Mouse (Mus musculus): ENCODE measurements around the gene Zic2.
"Not testable (repeated sequence)": the region's sequence is repeated elsewhere in the genome, so short reads cannot be mapped to it uniquely, and the experiment has no call there.

Gene Zic2

DNA sequence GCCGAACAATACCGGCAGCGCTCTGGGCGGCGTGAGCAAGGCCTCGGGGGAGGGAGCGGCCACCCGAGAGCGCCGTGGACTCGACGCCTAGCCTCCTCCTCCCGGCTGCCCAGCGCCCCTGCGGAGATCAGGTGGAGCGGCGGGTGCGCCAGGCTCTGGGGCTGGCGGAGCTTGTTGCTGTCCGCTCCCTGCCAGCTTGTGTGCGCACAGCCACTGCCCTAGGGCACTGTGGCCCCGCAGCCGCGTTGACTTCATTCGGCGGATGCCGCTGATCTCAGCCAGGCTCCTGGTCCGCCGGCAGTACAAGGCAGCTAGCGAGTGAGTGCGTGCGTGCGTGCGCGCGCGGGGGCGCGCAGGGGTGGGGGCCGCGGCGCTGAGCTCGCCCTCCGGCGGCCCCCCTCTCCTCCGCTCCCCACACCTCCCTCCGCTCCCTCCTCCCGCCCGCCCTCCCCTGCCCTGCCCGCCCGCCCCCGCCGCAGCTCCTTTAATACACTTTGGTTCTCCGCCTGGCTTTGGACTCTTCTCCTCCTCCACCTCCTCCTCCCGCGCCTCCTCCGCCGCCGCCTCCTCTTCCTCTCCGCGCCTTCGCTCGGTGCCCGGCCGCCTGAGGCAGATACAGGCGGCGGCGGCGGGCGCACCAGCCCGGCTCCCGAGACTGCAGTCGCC, at the start of gene Zic2:
Gene Zic2 (plus strand): TSS at position 545 of the 666 bp plus-strand sequence.
- DNase-seq (ENCODE audit: low spot score in 2 of 2), result no peak

DNA sequence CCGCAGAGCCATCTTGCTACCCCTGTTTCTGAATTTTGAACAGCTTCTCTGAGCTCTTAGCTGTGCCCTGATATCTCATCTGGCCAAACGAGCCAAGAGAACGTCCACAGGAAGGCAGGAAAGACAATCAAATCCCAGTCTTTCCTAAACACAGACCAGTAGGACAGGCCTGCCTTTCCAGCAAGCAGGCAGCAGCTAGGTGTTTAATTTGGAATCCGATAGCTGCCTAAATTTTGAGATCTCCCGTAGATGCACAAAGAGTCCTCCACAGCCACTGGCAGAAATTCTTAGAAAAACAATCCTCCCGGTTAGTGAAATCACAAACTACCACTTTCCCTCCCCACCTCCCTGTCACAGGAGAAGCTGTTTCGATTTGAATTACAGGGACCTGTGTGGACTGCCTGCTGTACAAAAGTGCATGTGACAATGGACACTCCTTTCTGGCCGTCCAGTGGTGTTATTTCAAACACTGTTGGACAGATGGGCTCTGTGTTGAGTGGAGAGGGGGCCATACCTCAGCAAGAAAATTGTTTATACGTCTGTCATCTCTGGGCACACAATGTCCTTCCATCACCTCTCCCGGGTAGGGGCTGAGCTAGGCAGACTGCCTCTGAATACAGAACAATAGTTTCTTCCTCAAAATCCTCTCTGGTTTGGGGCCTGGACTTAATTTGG, 48.6 kb upstream of the Zic2 start:
- no peak for DNase-seq (ENCODE audit: low spot score in 2 of 2)

DNA sequence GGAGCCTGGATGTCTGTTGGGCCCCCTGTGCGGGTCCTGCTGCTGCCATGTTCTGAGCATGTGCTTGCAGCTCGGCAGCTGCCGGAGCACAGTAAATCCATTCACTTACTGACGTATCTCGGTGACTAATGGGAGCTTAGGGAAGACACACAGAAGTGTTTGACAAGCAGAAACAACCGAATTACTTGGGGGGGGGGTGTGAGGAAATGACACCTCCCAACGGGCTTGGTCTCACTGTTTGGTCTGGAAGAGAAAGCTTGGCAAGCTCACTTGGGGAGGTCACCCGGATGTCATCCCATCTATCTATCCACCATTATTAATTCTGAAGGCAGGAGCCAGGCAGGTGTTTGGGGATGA, 48.1 kb upstream of the Zic2 start:
- no peak for DNase-seq (ENCODE audit: low spot score in 2 of 2)

DNA sequence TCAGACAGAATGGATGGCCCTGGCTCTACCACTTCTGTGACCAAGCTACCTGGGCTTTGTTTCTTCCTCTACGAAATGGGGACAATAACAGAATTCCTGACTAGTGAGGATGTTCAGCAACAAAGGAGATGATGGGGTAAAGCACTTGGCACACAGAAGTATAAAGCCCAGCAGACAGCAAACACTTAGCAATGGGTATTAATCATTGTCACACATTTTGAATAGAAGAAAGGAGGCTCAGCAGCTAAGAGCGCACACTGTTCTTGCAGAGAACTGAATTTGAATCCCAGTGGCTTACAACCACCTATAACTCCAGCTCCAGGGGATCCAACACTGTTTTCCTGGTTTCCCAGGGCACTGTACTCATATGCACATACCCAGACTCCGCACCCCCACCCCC, 47.6 kb upstream of the Zic2 start:
- no peak for DNase-seq (ENCODE audit: low spot score in 2 of 2)

DNA sequence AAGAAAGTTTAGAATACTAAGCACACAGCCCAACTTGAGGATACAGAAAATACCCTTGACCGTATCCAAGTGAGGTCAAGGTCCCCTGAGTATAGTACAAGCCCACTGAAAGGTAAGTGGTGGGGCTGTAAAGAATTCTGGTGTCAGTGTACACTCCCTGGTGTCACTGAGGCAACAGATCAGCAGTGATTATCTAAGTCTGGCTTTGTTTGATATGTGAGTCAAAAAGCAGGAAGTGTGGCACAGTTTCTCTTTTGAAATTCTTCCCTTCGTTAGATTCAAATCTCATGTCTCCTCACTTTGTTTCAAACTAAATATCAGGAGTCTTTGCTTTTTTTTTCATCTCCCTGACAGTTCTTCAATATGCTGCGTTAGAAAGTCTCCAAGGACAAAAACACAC, 42.7 kb upstream of the Zic2 start:
- no peak for DNase-seq (ENCODE audit: low spot score in 2 of 2)

DNA sequence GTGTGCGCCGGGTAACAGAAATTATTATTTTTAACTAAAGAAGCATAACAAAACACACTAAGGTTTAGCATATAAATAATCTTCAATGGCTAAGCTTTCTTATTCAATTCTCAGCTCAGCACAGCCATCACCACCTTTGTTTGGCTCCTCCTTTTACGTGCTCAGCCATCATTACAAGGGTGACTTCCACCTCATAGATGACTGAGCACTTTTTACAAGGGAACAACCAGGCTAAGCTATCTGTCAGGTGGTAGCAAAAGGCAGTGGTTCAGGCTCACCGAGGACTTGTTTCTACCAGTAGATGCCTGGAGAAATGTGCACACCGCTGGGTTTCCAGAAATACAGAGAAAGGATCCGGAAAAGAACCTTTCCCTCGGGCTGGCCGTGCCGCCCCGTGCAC, 41.2 kb upstream of the Zic2 start:
- no peak for DNase-seq (ENCODE audit: low spot score in 2 of 2)

DNA sequence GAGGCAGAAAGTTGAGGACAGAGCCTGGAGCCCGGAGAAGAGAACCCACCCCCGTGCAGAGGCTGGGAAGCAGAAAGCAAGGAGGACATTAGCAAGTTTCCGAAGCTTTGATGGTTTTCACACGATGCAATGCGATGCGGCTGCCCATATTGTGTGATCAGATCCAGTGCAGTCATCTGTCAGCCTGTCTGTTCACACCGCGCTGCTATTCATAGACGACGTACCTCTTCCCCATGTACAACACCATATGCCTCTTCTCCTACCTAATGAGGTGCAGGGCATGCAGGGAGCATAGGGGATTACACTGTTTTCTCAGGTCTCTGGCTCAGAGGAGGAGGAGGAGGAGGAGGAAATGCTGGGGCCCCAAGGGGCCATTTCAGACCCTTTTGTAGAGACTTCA, 38.4 kb upstream of the Zic2 start:
- DNase-seq (ENCODE audit: low spot score in 2 of 2), result no peak

DNA sequence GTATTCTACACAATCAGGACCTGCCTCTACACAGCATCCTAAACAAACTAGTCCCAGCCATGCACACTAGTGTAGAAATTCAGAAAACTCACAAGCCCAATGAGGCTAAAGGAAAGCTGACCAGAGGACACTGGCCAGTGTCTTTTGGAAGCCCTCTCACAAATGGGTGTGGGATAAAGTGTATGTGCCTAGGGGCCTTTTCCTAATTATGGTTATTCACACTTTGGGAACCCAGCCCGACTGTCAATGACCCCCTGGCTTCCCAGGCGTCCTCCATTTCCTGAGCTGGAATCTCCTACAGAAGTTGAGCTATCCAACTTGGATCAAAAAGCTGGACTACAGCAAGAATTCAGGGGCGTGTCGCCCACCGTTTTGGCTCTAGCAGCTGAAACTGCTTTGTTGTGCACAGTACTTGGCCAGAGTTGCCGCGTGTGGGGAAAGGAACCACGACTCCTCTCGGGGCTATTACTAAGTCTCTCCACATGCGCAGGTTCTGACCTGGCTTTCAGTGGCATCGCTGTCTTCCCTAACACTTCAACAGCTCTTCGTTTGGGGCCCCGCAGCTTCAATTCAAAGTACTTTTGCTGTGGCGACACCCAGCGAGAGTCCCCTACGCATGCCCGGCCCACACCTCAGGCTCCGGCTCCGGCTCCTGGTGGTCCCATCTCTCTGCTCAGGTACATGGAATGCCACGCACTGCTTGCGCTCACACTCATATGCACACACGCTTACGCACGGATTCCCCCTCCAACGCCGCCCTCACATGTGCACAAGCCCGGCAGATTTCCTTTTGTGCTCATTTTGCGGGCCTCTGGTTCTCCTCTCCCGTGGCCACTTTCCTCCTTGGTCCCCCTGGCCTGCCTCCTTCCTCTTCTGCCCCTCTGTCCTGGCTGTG, 25.4 kb upstream of the Zic2 start:
- no peak for DNase-seq (ENCODE audit: low spot score in 2 of 2)

DNA sequence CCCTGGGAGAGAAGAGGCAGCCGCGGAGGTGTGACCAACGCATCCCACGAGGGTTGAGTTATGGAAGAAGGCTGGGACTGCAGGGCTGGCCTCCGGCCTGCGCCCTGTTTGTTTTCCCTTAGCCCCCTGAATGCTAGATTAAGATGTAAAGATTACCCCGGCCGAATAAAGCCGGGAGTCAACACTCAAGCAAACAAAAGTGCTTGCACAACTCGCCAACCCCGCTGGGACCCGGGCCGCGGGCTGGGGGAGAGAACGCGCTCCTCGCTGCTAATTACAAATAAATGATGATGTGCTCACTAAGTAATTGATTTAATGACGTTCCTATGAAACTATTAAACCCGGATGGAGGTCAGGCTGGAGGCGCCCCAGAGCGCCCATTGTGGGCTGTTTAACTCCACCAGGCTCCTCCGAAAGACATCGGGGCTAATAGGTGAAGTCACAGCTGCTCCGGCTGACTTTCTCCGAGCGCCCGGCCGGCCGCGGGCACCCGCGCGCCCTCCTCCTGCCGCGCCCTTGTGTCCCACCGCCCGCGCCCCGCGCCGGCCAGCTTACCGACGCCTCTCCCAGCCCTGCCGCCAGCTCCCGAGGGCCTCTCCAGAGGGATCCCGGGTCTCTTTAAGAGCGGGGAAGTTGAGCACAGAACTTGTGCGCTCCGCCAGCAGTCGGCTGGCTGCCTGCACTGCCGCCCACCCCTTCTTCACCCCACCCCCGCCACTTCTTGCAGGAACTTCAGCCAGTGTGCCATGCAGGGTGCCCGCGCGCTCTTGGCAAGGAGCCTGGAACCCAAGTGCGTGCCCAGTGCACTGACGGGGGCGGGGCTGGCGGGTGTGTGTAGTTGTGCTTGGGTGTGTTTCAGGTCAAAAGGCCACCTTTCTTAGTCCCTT, 24.5 kb upstream of the Zic2 start, which contains the start of gene Gm5089:
Gene Gm5089 (minus strand): TSS at position 620 of the 887 bp plus-strand sequence.
- DNase-seq (ENCODE audit: low spot score in 2 of 2), result no peak

DNA sequence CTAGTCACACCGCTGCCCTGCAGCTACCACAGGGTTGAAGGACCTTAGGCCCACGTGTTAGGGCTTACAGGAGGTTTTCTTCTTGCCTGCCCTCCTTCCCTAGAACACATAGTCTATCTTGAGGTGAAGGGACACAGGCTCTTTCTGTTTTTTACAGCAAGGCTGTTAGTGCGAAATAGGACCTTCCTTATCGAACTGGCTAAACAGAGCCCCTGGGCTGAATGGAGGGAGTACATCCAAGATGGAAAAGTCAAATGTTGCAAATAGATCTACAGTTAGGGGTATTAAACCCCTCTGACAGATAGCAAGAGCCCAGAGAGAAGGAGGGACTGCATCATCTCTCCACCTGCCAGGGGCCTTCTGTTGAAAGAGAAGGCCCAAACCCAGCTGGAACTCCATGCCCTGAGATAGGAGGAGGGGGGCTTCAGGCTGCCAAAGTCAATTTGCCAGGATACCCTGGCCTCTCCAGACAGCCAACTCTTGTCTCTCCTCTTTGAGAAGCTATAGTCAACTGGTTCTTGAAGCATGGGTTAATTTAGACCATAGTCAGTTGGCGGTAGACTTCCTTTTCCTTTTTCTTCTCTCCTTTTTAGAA, 23.6 kb upstream of the Zic2 start:
- no peak for DNase-seq (ENCODE audit: low spot score in 2 of 2)

DNA sequence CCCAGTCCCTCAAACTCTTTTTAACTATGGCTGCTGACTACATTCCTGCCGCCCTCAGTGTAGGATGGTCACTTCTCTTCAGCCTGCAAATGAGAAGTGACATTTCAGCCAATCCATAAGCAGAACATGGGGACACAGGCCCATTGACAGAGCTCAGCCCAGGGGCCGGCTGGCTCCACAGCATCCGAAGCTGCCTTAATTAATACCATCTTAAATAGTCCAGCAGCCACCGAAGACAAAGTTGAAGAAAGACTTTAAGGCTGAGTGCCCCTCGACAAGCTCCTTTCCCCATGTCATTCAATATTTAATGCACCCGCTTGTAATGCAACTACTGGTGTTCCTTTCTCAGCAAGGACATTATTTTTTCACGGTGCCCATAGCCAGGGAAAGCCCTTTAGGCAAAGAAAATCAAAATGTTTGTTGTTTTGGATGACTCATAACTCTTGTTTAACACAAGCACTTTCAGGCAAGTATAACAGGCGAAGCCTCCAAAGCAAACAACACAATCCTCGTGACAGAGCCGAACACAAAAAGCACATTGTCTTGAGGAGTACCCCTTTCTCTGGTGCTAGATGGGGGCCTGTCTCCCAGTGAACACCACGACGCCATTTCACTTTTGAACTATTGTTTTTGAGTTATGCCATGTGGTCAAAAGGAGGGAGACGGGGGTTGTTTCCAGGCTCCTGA, 22.4 kb upstream of the Zic2 start:
- no peak for DNase-seq (ENCODE audit: low spot score in 2 of 2)

DNA sequence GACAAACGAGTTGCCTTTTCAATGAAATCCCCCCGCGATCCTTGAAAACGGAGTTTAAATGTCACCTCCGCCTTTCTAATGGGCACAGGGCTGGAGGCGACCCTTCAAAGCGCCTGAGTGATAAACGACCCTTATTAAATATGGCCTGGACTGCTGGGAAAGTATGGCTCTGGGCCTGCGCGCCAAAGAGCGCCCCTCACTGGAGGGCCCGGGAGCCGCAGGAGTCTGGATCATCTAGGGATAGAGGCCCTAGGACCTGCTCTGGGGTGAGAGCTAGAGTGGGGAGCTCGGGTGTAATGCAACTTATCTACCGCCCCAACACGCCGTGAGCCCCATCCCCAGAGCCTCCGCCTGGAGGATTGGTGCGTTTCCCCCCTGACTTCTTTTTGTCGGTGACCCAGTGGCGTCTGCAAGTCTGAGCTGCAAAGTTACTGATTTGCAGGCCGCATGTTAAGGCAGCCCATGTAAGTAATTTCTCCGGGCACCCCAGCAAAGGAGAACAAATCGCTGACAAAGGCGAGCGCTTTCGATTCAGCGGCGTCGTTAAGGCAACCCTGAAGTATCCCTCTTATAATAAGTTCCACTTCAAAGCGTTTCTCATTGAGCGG, 21.7 kb upstream of the Zic2 start:
- no peak for DNase-seq (ENCODE audit: low spot score in 2 of 2)

DNA sequence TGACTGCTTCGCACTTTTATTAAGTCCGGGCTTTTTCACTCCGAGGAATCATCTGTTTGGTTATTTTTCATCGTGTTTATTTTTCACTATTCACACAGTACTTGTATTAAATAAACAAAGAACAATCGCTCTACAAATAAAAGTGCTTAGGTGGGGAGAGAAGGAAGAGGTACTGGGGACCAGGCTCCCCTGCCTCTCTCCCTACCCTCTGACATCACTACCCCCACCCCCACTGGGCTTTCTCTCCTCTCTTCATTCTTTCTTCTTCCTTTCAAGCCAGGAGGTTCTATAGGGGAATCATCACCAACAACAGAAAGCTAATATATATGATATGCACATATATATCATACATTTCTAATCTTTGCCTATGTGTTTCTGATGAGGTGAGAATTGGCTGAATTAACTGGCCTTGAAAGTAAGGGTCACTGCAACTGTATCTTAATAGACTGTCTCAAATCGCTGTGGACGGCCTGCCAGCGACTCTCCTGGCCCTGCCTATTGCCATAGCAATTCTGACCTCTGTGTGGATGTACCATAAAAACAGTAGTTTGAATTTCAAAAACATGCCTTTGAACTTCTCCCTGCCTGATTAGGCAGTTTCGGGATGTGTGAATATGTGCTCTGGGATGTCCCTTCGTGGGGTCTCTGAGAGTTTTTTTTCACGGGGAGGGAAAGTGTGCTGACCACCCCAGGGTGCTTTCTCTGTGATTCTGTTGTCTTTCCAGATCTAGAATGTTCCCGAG, 21.1 kb upstream of the Zic2 start:
- no peak for DNase-seq (ENCODE audit: low spot score in 2 of 2)

DNA sequence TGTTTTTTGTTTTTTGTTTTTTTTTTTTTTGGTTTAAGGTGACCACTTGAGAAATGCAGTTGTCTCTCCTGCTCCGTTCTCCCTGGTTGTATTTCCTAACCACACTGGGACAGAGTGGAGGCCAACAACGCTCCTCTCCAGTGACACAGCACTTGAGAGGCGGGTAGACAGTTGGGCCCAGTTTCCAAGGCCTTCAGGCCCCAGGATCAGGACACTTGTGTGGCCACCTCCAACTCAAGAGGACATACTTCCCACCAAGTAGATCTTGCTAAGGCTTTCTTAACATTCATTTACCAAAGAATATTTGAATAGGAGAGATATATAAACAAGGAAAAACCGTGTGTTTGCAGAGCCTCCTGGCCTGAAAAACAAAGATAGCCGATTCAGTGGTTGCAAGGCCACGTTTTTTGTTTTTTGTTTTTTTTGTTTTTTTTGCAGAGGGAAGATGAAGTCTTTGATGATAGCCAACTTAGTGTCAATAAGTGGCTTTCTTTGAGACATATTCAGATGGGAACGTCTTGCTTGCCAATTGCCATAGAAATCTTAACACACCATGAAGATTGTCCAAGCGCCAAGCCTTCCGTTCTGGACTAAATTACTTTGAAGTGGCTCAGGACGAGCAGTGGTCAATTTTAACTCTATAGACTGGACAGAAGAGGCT, 20.2 kb upstream of the Zic2 start:
- DNase-seq (ENCODE audit: low spot score in 2 of 2), result no peak

DNA sequence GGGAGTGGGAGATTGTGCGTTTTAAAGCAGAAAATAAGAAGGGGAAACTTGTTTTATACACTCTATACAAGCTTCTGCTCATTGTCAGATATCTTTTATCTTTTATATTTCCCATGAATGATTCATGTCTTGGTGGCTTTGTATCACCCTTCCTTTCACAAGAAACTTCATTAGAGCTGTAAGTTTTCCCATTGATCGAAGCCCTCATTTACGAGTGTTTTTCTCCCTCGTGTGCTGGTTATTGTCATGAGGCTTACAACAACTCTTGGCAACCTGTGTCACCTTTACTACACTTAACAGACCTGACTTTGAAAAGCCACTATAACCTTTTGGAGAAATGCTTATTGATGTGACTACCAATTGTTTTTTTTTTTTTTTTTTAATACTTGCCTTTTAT, 19.7 kb upstream of the Zic2 start:
- no peak for DNase-seq (ENCODE audit: low spot score in 2 of 2)

DNA sequence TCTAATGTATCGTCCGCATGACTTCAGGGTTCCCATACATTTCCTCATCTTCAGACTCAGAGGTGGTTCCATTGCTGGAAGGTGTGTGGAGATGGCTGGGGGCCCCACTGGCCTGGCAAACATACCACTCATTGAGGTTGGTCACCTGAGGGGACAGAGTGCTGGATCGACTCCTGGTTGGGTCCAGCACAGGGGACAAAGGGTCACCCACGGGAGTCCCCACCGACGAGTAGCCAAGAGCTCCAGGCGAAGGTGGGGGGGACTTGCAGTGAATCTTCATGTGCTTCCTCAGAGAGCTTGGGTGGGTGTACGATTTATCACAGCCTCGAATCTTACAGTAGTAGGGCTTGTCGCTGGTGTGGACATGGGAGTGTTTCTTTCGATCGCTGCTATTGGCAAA, 15.9 kb upstream of the Zic2 start:
- DNase-seq (ENCODE audit: low spot score in 2 of 2), result not testable (repeated sequence)

DNA sequence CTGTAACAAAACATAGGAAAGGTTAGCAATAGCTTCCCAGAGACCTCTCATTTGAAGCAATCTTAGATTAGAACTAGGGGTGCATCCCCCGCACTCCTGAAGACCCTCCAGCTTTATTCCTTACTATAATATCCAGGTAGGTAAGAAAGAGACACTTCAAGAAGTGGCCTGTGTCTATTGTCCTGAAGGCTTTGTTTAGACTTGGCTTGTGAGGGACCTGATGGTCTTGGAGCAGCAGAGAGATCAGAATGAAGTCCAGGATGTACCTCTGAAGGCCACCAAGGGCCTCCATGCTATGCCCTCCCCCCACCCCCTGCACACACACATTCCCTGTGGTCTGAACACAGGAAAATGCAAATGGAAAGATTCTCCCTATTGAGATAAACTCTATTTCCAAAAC, 15.5 kb upstream of the Zic2 start:
- no peak for DNase-seq (ENCODE audit: low spot score in 2 of 2)

DNA sequence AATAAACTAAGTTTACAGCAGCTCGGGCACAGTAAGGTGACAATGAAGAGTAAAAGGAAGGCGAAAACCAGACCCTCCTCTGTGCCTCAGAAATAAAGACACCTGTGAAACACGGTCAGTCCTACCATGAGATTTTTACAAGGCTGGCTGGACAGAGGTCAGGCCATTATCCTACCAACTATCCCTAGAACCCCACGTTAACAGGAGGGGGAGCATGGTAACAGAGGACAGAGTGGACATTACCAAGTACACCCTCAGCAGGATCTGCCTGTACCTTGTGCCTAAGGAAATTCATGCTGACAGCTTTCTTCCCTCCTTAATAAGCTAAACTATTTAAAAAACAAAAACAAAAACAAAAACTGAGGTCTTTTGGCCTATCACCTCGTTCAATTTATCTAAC, 15.0 kb upstream of the Zic2 start:
- no peak for DNase-seq (ENCODE audit: low spot score in 2 of 2)

DNA sequence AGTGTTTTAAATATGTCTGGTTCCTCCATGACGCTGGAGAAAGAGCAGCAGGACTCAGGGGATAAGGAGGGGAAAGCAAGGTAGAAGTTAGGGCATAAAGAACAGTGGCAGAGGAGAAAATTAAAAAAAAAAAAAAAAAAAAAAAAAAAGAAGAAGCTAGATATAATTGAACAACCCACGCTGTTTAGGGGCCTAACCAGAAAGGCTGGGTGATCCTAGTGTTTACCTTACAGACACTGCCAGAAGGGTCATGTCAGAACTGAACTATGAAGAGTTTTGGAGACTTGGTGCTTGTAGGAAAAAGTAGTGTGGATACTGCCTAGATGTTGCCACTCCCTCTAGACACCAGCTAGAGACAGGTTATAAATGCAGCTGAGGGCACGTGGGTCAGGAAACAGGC, 13.7 kb upstream of the Zic2 start:
- DNase-seq (ENCODE audit: low spot score in 2 of 2), result no peak
